22 mouse cellular contexts compared by ENCODE assay signal in genomic region chr11:67153843-67154242, GRCm38 (mm10). TPM values are rescaled to one million over a fixed set of nuclear protein-coding genes. Genes with fewer than 3 reads are reported as not detected.
A peak's percentile ranks its signal among the peaks of the same experiment; 100 is the strongest.
DNase-seq lines count a peak whose midpoint lies in the region; TF ChIP-seq lines count a peak whose summit lies in the region.
"Had no signal": no experiment of that assay in that cellular context is flagged by ENCODE, and none has a peak within 500 bp of the region (broad histone marks: within the 10 kb centered on the region; RNA-seq: fewer than 3 reads in every experiment).

No protein-coding gene starts in this region.

- TF ChIP-seq EP300 in CH12.LX (IDR thresholded peaks at IDR 0.05; ENCODE audit: low read length) = no peak

- in situ Hi-C loops in CH12.LX (cut with MboI; ENCODE audit: low pct_ligation_motif_present, low pct_unique_long_range_greater_than_20kb, low sequenced_read_pairs) = no loop called here

- H3K9ac ChIP-seq in CH12.LX (ENCODE audit: insufficient read depth, low read depth) = no peak overlapping the region

- no peak for TF ChIP-seq CTCF in left cerebral cortex, adult 2 months (IDR thresholded peaks at IDR 0.05)
- no peak for TF ChIP-seq CTCF in CH12.LX (conservative IDR thresholded peaks at IDR 0.05 in 1 of 2, IDR thresholded peaks at IDR 0.05 in 1 of 2; ENCODE audit: low read depth in 2 of 2, low read length in 2 of 2)

- peak; percentile 18 for DNase-seq in heart, adult 11 months
- no peak for DNase-seq in heart, postnatal 36 days
- DNase-seq in left cerebral cortex, adult 2 months (ENCODE audit: extremely low spot score in 1 of 2, low spot score in 2 of 2) = no peak
- no peak for DNase-seq in left cerebral cortex, adult 18-20 months (ENCODE audit: low spot score in 2 of 2)
- no peak for DNase-seq in CH12.LX (ENCODE audit: extremely low read depth)
- no peak for DNase-seq in Muller cell, postnatal 12 days (ENCODE audit: inconsistent ontology term)
- DNase-seq: adrenal gland, adult 8-10 months; B cell, adult 2 months; cerebellum, adult 11 months; cerebellum, adult 11-12 months; cerebellum, adult 8-10 months had no signal

- TF ChIP-seq POLR2A in CH12.LX (IDR thresholded peaks at IDR 0.05; ENCODE audit: low read depth, low read length) = no peak

- H3K4me3 ChIP-seq in left cerebral cortex, adult 2 months = no peak overlapping the region
- no peak overlapping the region for H3K4me3 ChIP-seq in CH12.LX (replicated peaks in 1 of 3; ENCODE audit: low read depth in 2 of 3, low read length in 2 of 3, poor library complexity in 1 of 3)

- H3K4me2 ChIP-seq in CH12.LX (ENCODE audit: insufficient read depth, low read depth, poor library complexity, severe bottlenecking) = no peak overlapping the region

- TF ChIP-seq RAD21 in CH12.LX (IDR thresholded peaks at IDR 0.05; ENCODE audit: low read depth, low read length) = no peak

- peaks cover 2 to 22% of the 10 kb centered on the region in 2 experiments for H3K4me1 ChIP-seq in CH12.LX (ENCODE audit: control insufficient read depth in 1 of 2, insufficient read depth in 2 of 2)

- H3K27ac ChIP-seq in left cerebral cortex, adult 2 months = peak overlapping the region; percentile 29; the same call in 1 of the 2 replicates
- H3K27ac ChIP-seq in CH12.LX (ENCODE audit: insufficient read depth, low read depth) = no peak overlapping the region

- peaks cover 10 to 44% of the 10 kb centered on the region in 2 experiments for H3K36me3 ChIP-seq in CH12.LX (replicated peaks in 1 of 2; ENCODE audit: control insufficient read depth in 1 of 2, insufficient read depth in 1 of 2, low read length in 1 of 2)
- H3K36me3 ChIP-seq: G1E had no signal

- H3K79me2 ChIP-seq in CH12.LX (replicated peaks; ENCODE audit: control insufficient read depth, extremely low read depth, insufficient read depth, poor library complexity, severe bottlenecking) = no peaks in the 10 kb centered on the region

- H3K9me3 ChIP-seq in CH12.LX (replicated peaks; ENCODE audit: low read length) = no peaks in the 10 kb centered on the region

- H3K27me3 ChIP-seq in CH12.LX (replicated peaks) = no peaks in the 10 kb centered on the region

- intact Hi-C loops in heart, postnatal 36 days (cut with DNase I) = no loop called here
- intact Hi-C loops in left cerebral cortex, adult 2 months (cut with DNase I) = no loop called here

- dilution Hi-C loops in CH12.LX (cut with MboI; ENCODE audit: extremely low pct_ligation_motif_present, extremely low pct_unique_long_range_greater_than_20kb, low sequenced_read_pairs) = no loop called here

TF ChIP-seq in CH12.LX, 34 proteins besides CTCF, POLR2A, EP300 and RAD21:
- TF ChIP-seq SIN3A (IDR thresholded peaks at IDR 0.05; ENCODE audit: low read length) (no peak), GABPA (IDR thresholded peaks at IDR 0.05; ENCODE audit: insufficient replicate concordance, low read depth, low read length) (no peak), TCF12 (IDR thresholded peaks at IDR 0.05; ENCODE audit: low read depth, low read length) (no peak), JUND (conservative IDR thresholded peaks at IDR 0.05; ENCODE audit: low read depth, low read length) (no peak), TBP (conservative IDR thresholded peaks at IDR 0.05; ENCODE audit: low read depth, low read length) (no peak), ELF1 (IDR thresholded peaks at IDR 0.05; ENCODE audit: low read depth, low read length) (no peak), UBTF (IDR thresholded peaks at IDR 0.05; ENCODE audit: low read depth, low read length) (no peak), MEF2A (IDR thresholded peaks at IDR 0.05; ENCODE audit: borderline replicate concordance, low read depth, low read length) (no peak), SMC3 (IDR thresholded peaks at IDR 0.05; ENCODE audit: low read depth, low read length) (peak; percentile 16; the same call in 1 of the 2 replicates), JUN (IDR thresholded peaks at IDR 0.05; ENCODE audit: insufficient read depth, low read depth, low read length) (no peak), ZMIZ1 (IDR thresholded peaks at IDR 0.05; ENCODE audit: low read depth, low read length) (peak; percentile 51; the same call in 1 of the 2 replicates), NELFE (IDR thresholded peaks at IDR 0.05; ENCODE audit: low read depth, low read length) (no peak), POLR2AphosphoS2 (IDR thresholded peaks at IDR 0.05; ENCODE audit: low read depth, low read length) (peak; percentile 65; the same call in 1 of the 2 replicates), MYC (IDR thresholded peaks at IDR 0.05; ENCODE audit: low read depth, low read length) (no peak), ZNF384 (IDR thresholded peaks at IDR 0.05; ENCODE audit: low read depth, low read length) (no peak), USF1 (IDR thresholded peaks at IDR 0.05; ENCODE audit: low read depth, low read length) (no peak), CHD2 (IDR thresholded peaks at IDR 0.05; ENCODE audit: low read length) (no peak), BHLHE40 (IDR thresholded peaks at IDR 0.05; ENCODE audit: low read depth, low read length) (no peak)

RNA-seq across cellular contexts. Expression of gene Myh2, which starts 17.0 kb away (rescaled TPM):
- not detected for total RNA-seq in heart, postnatal 36 days (2021)
- under 1 TPM; 0.43 to 0.61 TPM for total RNA-seq in left cerebral cortex, adult 2 months (2021)
- under 1 TPM; 0.82 to 0.93 TPM for total RNA-seq in left cerebral cortex, adult 18-20 months (2021)
- total RNA-seq in CH12.LX (2012; rRNA removed) (0.08 TPM in 2 replicates), CH12.LX (2014; rRNA removed) (0.04 TPM in 1 of 2 replicates, not detected in the other)
- 0.04 TPM in 1 of 2 replicates, not detected in the other for polyA plus RNA-seq in CH12.LX (2012; ENCODE audit: insufficient read length, low read depth)
- total RNA-seq: adrenal gland, adult 2 months; adrenal gland, adult 8-10 months; adrenal gland, postnatal 14 days; adrenal gland, postnatal 25 days; ES-E14; MEL had no signal
- polyA plus RNA-seq: activated CD4-positive, CD25-positive, alpha-beta regulatory T cell, adult 4 months; adrenal gland, adult 2 months; C2C12; CD4-positive, CD25-positive, alpha-beta regulatory T cell, adult 4 months; cerebellum, adult 2 months; G1E; Patski had no signal

RNA-seq across cellular contexts. Expression of gene Myh1, which starts 46.0 kb away (rescaled TPM):
- total RNA-seq in heart, postnatal 36 days (2021) = not detected
- under 1 TPM; 0.21 to 0.25 TPM for total RNA-seq in left cerebral cortex, adult 2 months (2021)
- under 1 TPM; 0.28 to 0.37 TPM for total RNA-seq in left cerebral cortex, adult 18-20 months (2021)
- 0.04 TPM in 2 replicates for total RNA-seq in CH12.LX (2012; rRNA removed)
- 0.04 TPM in 1 of 2 replicates, not detected in the other for total RNA-seq in CH12.LX (2014; rRNA removed)
- polyA plus RNA-seq in CH12.LX (2012; ENCODE audit: insufficient read length, low read depth) = 0.04 TPM in 1 of 2 replicates, not detected in the other
- total RNA-seq: G1E, MEL had no signal
- polyA plus RNA-seq: activated CD4-positive, CD25-positive, alpha-beta regulatory T cell, adult 4 months; adrenal gland, adult 2 months; CD4-positive, CD25-positive, alpha-beta regulatory T cell, adult 4 months; cerebellum, adult 2 months; G1E; Patski had no signal
